In the genomic region with DNA sequence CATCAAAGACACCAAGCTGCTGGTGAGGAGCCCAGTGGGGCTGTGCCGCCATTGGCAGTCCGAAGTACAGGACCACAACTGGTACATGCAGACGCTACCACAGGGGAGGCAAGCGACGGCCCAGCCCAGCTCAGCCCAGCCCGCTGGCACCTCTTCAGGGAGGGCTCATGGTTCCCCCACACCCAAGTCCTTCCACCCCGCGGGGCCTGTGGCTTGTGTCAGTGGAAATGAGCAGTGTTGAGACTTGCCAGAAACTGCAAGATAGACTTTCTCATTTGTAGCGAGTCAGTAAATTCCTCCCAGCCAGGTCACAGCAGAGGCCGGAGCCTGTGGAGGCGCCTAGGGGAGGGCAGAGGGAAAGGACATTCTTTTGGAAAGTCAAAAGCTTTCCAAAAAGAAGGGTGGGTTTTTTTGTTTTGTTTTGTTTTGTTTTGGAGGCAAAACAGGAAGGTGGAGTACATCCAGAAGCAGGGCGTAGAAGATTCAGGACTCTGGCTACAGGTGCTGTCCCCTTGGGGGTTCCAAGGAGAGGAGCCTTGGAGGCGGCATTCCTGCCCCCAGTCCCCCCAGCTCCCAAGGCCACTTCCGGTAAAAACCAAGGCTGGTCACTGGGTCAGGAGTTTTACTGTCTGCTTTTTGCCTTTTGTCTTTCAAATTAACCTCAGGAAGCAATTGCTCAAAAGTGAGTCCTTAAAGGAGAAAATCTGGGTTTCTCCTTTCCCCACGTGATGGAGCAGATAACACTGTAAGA, we compare ENCODE assay signal across 8 mouse cellular contexts. TPM values are rescaled to one million over a fixed set of nuclear protein-coding genes. Genes with fewer than 3 reads are reported as not detected.
DNase-seq lines count a peak whose midpoint lies in the region; ATAC-seq and TF ChIP-seq lines count a peak whose summit lies in the region.
"Had no signal": no experiment of that assay in that cellular context is flagged by ENCODE, and none has a peak within 500 bp of the region (broad histone marks: within the 10 kb centered on the region; RNA-seq: fewer than 3 reads in every experiment).

No protein-coding gene starts in this region.

- peaks cover 33% of the 10 kb centered on the region for H3K4me1 ChIP-seq in lung, embryonic 15.5 days
- no peaks in the 10 kb centered on the region for H3K4me1 ChIP-seq in intestine, postnatal 0 days (replicated peaks; ENCODE audit: control insufficient read depth, insufficient read depth, low read length)
- peaks cover 6% of the 10 kb centered on the region for H3K4me1 ChIP-seq in stomach, embryonic 16.5 days (ENCODE audit: control insufficient read depth, insufficient read depth, low read length)

- H3K4me3 ChIP-seq in lung, embryonic 15.5 days = no peak overlapping the region
- no peak overlapping the region for H3K4me3 ChIP-seq in intestine, postnatal 0 days (ENCODE audit: low read depth, low read length)
- no peak overlapping the region for H3K4me3 ChIP-seq in stomach, embryonic 16.5 days (replicated peaks; ENCODE audit: low read length)

- H3K27me3 ChIP-seq in lung, embryonic 15.5 days = no peaks in the 10 kb centered on the region
- H3K27me3 ChIP-seq in intestine, postnatal 0 days (replicated peaks; ENCODE audit: control insufficient read depth, insufficient read depth, low read length) = no peaks in the 10 kb centered on the region
- no peaks in the 10 kb centered on the region for H3K27me3 ChIP-seq in stomach, embryonic 16.5 days (ENCODE audit: control insufficient read depth, insufficient read depth, low read length)

- peaks cover 31% of the 10 kb centered on the region for H3K36me3 ChIP-seq in lung, embryonic 15.5 days
- H3K36me3 ChIP-seq in intestine, postnatal 0 days (ENCODE audit: control insufficient read depth, insufficient read depth) = peaks cover 27% of the 10 kb centered on the region; the same call in 1 of the 2 replicates
- H3K36me3 ChIP-seq in stomach, embryonic 16.5 days (ENCODE audit: control insufficient read depth, insufficient read depth, low read length) = 0 out of 2 replicates have a peak, but pooled peaks cover 2% of the 10 kb centered on the region

- H3K9ac ChIP-seq in lung, embryonic 15.5 days = no peak overlapping the region
- H3K9ac ChIP-seq in intestine, postnatal 0 days (ENCODE audit: low read depth, low read length) = no peak overlapping the region
- no peak overlapping the region for H3K9ac ChIP-seq in stomach, embryonic 16.5 days (ENCODE audit: low read length)

- WGBS in lung, embryonic 15.5 days = 65% methylated on average over 15 of the region's 15 CpGs
- WGBS in intestine, postnatal 0 days = 80% methylated on average over 15 of the region's 15 CpGs
- WGBS in stomach, embryonic 16.5 days = 69% methylated on average over 15 of the region's 15 CpGs

- no peak for TF ChIP-seq CTCF in intestine, postnatal 0 days (IDR thresholded peaks at IDR 0.05; ENCODE audit: low read depth)

- H3K9me3 ChIP-seq in lung, embryonic 15.5 days = no peaks in the 10 kb centered on the region
- no peaks in the 10 kb centered on the region for H3K9me3 ChIP-seq in intestine, postnatal 0 days (ENCODE audit: control insufficient read depth)
- no peaks in the 10 kb centered on the region for H3K9me3 ChIP-seq in stomach, embryonic 16.5 days (replicated peaks; ENCODE audit: control insufficient read depth, low read length)

- peak overlapping the region; percentile 64 for H3K27ac ChIP-seq in lung, embryonic 15.5 days
- peak overlapping the region; percentile 9; the same call in 1 of the 2 replicates for H3K27ac ChIP-seq in intestine, postnatal 0 days (ENCODE audit: low read depth, low read length)
- peak overlapping the region; percentile 3; the same call in 1 of the 2 replicates for H3K27ac ChIP-seq in stomach, embryonic 16.5 days (ENCODE audit: low read length)

- no peak for DNase-seq in lung, postnatal 14 days
- peak; percentile 37 to 42 for DNase-seq in adrenal gland, postnatal 36 days
- DNase-seq in thymus, postnatal 0 days (ENCODE audit: low spot score) = no peak
- DNase-seq in embryo, embryonic 10.5 days (ENCODE audit: low spot score) = no peak
- DNase-seq: thymus, postnatal 4 days had no signal

- no peak for ATAC-seq in lung, embryonic 15.5 days (ENCODE audit: borderline replicate concordance, extremely low read depth, low FRiP score, low TSS enrichment)
- ATAC-seq in intestine, postnatal 0 days = no peak
- ATAC-seq in stomach, embryonic 16.5 days (ENCODE audit: insufficient read depth, low FRiP score) = 0 out of 2 replicates have a peak, but pooled peaks have one; percentile 12

- H3K4me2 ChIP-seq in lung, embryonic 15.5 days = no peak overlapping the region
- H3K4me2 ChIP-seq in intestine, postnatal 0 days (replicated peaks; ENCODE audit: low read depth) = no peak overlapping the region
- H3K4me2 ChIP-seq in stomach, embryonic 16.5 days (ENCODE audit: low read depth, low read length) = no peak overlapping the region

RNA-seq across cellular contexts. Expression of gene Afap1, which starts 55.3 kb away (rescaled TPM):
- 20.5 and 21.5 TPM in 2 replicates for polyA plus RNA-seq in lung, embryonic 15.5 days (2015; fragmentation: Nextera tagmentation; extraction: Ambion mirVana)
- total RNA-seq in adrenal gland, postnatal 36 days (2021) = 10 to 100 TPM; 21.1 to 25.9 TPM
- 7.9 and 8.1 TPM in 2 replicates for polyA plus RNA-seq in intestine, postnatal 0 days (2015; fragmentation: Nextera tagmentation; extraction: Ambion mirVana)
- 19.2 and 20.4 TPM in 2 replicates for polyA plus RNA-seq in stomach, embryonic 16.5 days (2015; fragmentation: Nextera tagmentation; extraction: Ambion mirVana)
- 6.1 and 6.6 TPM in 2 replicates for polyA plus RNA-seq in thymus, postnatal 0 days (2015; fragmentation: Nextera tagmentation; extraction: Ambion mirVana)

Comparison
In these comparisons a context has a peak if more than half of its experiments do, and no peak if none do; other contexts are left out.
1. H3K27ac ChIP-seq: peak in every context shown above with its lines; median percentile 64 in lung, embryonic 15.5 days; 9 in intestine, postnatal 0 days; 3 in stomach, embryonic 16.5 days.
2. DNase-seq: peak in adrenal gland, postnatal 36 days (2 of 2); none in lung, postnatal 14 days (single experiment), thymus, postnatal 0 days (single experiment) and embryo, embryonic 10.5 days (single experiment).